16 mouse cellular contexts compared by ENCODE assay signal in the genomic region with DNA sequence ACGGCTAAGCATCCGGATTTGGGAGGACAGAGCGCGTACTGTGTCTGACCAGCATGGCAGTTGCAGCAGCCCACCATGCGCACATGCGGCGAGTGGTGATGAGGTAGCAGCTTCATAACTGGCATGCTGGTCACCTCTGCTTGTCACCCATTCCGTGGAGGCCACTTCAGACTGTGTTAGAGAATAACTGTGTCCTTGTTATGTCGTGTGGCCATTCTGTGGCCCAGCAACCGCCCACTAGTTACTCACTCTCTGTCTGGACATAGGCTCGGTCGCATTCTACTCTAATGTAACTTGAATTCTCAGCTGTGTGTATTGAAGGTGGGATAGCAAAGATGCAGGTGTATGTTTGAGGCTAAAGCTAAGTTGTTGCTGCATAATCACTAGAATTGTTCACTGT.
"Had no signal": no experiment of that assay in that cellular context is flagged by ENCODE, and none has a peak within 500 bp of the region (broad histone marks: within the 10 kb centered on the region; RNA-seq: fewer than 3 reads in every experiment).

No protein-coding gene starts in this region.

- H3K9me3 ChIP-seq: neural tube, embryonic 13.5 days; neural tube, embryonic 15.5 days; stomach, embryonic 15.5 days had no signal

- DNase-seq: retina, postnatal 1 day; right cerebral cortex, adult 18-20 months; right cerebral cortex, postnatal 14 days; right cerebral cortex, postnatal 25 days; right cerebral cortex, postnatal 4 days; spleen, adult 18-20 months; thymus, adult 18-20 months; thymus, adult 2 months; thymus, postnatal 14 days; thymus, postnatal 25 days; thymus, postnatal 36 days; thymus, postnatal 4 days had no signal

- H3K4me1 ChIP-seq: stomach, embryonic 15.5 days had no signal

- H3K4me2 ChIP-seq: neural tube, embryonic 13.5 days; neural tube, embryonic 15.5 days; stomach, embryonic 15.5 days had no signal

- H3K4me3 ChIP-seq: neural tube, embryonic 13.5 days; neural tube, embryonic 15.5 days; stomach, embryonic 15.5 days had no signal

- H3K27ac ChIP-seq: neural tube, embryonic 13.5 days; neural tube, embryonic 15.5 days; stomach, embryonic 15.5 days; stomach, postnatal 0 days had no signal

- H3K27me3 ChIP-seq: neural tube, embryonic 13.5 days; neural tube, embryonic 15.5 days; stomach, embryonic 15.5 days had no signal

- H3K9ac ChIP-seq: neural tube, embryonic 13.5 days; neural tube, embryonic 15.5 days; stomach, embryonic 15.5 days had no signal
